Mouse (Mus musculus) G1E (cell line): ENCODE measurements around the gene Usp9x. TPM values are rescaled to one million over a fixed set of nuclear protein-coding genes. Genes with fewer than 3 reads are reported as not detected.
A peak's percentile ranks its signal among the peaks of the same experiment; 100 is the strongest.

ENCODE experiments used
- ATAC-seq: 2 replicates; pipeline ENCODE4 v1.8.0; 2016; ENCODE audit warnings: mild to moderate bottlenecking; ENCODE audit not compliant: insufficient number of reproducible peaks, poor library complexity, low FRiP score, severe bottlenecking; ENCODE audit errors: extremely low read depth
- DNase-seq: peaks from one replicate; pipeline ENCODE4 v3.0.0; 2012; ENCODE audit warnings: low spot score
- H3K27me3 ChIP-seq: 2 replicates; pipeline ENCODE4 v1.6.1; 2012; ENCODE audit warnings: mild to moderate bottlenecking, low read length, inconsistent platforms; ENCODE audit not compliant: insufficient read depth
- H3K36me3 ChIP-seq: replicated peaks from 2 replicates; pipeline ENCODE3; 2012; ENCODE audit warnings: mild to moderate bottlenecking, inconsistent platforms
- H3K4me1 ChIP-seq: 2 replicates; pipeline ENCODE4 v1.6.1; 2012; ENCODE audit warnings: low read depth, low read length, inconsistent platforms, mixed read lengths; ENCODE audit not compliant: insufficient read depth
- H3K4me3 ChIP-seq: 2 replicates; pipeline ENCODE4 v1.5.1; 2012; ENCODE audit warnings: low read depth, mild to moderate bottlenecking, inconsistent platforms, low read length, moderate library complexity, mixed read lengths
- H3K9me3 ChIP-seq: replicated peaks from 2 replicates; pipeline ENCODE4 v1.6.1; 2012; ENCODE audit warnings: inconsistent platforms
- CTCF ChIP-seq: IDR thresholded peaks from 2 replicates; pipeline ENCODE4 v1.5.1; 2012; ENCODE audit warnings: low read depth, low read length, inconsistent platforms, mixed read lengths
- GATA1 ChIP-seq: IDR thresholded peaks from 2 replicates; pipeline ENCODE4 v1.6.1; 2012; ENCODE audit warnings: borderline replicate concordance, low read length, inconsistent platforms, mixed read lengths
- GATA2 ChIP-seq: IDR thresholded peaks from 2 replicates; pipeline ENCODE4 v1.6.1; 2012; ENCODE audit warnings: low read depth, low read length, inconsistent platforms, borderline replicate concordance
- POLR2AphosphoS5 ChIP-seq: IDR thresholded peaks from 2 replicates; pipeline ENCODE4 v1.6.1; 2012; ENCODE audit warnings: low read depth, low read length, inconsistent platforms; ENCODE audit not compliant: insufficient replicate concordance
- TAL1 ChIP-seq: conservative IDR thresholded peaks from 2 replicates; pipeline ENCODE4 v1.6.1; 2012; ENCODE audit warnings: low read depth, low read length, inconsistent platforms, mixed read lengths
- polyA plus RNA-seq: library from polyadenylated mRNA; stranded (reverse); fragments of >175 nt; gene quantifications from 2 replicates; pipeline ENCODE4 v1.2.3, GENCODE M21; 2012
- total RNA-seq, 2 experiments: library from RNA; stranded (forward) in 1 of 2; stranded (reverse) in 1 of 2; fragments of 200-1000 nt in 1 of 2; fragments of >200 nt in 1 of 2; fragmentation: Nextera tagmentation in 1 of 2; gene quantifications; 2 replicates each; pipeline ENCODE4 v1.2.3; 2014 to 2017

The Usp9x gene
- 286 and 293 TPM in 2 replicates for total RNA-seq (2014; fragmentation: Nextera tagmentation)
- total RNA-seq (2017), result 173 and 177 TPM in 2 replicates
- 5.0 and 6.1 TPM in 2 replicates for polyA plus RNA-seq

DNA sequence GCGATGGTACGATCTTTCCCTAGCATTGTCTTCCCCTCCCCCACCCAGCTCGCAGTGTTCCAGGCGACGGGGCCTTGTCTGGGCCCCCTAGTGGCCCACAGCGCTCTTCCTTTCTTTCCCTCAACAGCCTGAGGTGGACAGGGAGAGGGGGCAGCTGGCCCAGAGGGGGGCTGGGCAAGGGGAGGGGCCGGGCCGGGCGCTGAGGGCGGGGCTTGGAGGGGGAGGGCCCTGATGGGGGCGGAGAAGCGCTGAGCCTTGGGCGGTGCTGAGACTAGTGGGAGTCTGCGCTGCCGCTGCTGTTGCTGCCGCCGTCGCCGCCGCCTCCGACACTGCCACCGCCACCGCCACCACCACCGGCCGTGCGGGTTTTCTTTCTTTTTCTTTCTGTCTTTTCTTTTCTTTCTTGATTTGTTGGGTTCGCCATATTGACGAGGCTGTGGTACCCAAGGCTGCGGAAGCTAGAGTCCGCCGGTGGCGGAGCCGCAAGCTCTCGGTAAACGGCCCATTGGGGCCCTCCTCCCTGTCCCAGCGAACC lies at the start of gene Usp9x:
Gene Usp9x (plus strand): TSS at position 258 of the 535 bp plus-strand sequence.
- DNase-seq (peak; percentile 59), ATAC-seq (peak; percentile 78)
- H3K9me3 ChIP-seq, result no peaks in the 10 kb centered on the region
- no peaks in the 10 kb centered on the region for H3K27me3 ChIP-seq
- H3K4me1 ChIP-seq, result peaks cover 3% of the 10 kb centered on the region; the same call in 1 of the 2 replicates
- H3K4me3 ChIP-seq, result peak within 1 kb of the TSS; percentile 82
- TF ChIP-seq CTCF (no peak), GATA1 (no peak), GATA2 (no peak), TAL1 (no peak), POLR2AphosphoS5 (no peak)
- H3K36me3 ChIP-seq, result peaks cover 2% of the 10 kb centered on the region

DNA sequence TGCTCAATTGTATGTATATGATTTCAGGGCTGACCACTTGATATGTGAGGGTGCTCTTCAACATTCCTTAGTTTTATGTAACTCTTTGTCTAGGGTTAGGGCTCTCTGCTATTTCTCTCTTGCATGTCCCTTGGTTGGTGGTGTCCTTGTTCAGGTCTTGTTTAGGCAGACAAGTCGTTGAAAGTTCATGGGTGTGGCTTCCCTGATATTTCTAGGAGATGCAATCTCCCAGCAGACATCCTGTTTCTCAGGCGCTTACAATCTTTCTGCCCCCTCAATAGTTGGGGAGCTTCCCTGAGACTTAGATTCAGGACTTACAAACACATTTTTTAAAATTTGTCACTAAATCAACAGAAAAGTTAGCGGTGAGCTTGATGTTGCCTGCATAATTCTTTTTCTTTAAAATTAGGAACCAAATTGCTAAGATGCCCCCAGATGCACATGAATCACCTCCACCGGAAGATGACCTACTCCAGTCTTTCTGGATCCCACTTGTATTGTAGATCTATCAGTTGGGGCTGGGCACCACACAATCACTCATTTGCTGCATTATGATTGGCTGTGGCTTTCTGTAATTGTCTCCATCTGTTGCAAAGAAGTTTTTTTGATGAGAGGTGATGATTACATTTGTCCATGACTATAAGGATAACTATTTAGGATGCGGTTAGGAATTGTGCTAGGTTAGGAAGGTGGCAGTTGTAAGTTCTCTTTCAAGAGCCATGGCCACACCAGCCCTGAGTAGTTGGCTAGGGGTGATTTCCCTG lies 48.6 kb upstream of the Usp9x start:
- no peak for TF ChIP-seq GATA2
- no peak for DNase-seq
- H3K4me3 ChIP-seq, result no peak overlapping the region

DNA sequence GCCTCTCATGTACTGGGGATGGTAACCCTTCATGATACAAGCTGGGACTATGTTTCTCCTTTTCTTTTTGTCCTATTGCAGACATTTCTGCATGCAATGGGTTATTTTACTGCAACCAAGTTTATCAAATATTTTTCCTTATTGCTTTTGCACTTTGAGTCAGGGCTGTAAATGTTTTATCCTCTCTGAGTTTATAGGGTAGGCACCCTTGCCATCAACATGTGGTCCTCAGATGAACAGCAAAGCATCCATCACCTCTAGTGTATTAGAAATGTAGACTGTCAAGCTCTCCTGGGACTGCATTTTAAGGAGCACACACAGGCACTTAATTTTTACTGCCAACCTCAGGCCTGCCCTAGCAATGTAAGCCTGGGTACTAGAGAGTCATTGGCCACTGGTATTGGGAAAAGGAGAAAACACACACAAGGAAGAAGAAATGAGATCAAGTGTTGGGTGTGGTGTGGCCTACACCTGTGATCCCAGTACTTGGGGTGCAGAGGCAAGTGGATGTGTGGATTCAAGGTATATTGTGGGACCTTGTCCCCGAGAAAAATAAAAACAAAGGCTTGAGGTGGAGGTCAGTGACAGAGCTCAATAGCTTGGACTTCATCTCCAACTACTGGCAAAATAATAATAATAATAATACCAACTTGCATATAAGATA lies 46.6 kb upstream of the Usp9x start:
- H3K27me3 ChIP-seq, result no peaks in the 10 kb centered on the region
- H3K4me1 ChIP-seq, result no peaks in the 10 kb centered on the region
- no peak for ATAC-seq
- no peaks in the 10 kb centered on the region for H3K9me3 ChIP-seq
- DNase-seq, result no peak
- no peak for TF ChIP-seq POLR2AphosphoS5
- TF ChIP-seq GATA2, result no peak
- no peak for TF ChIP-seq GATA1
- TF ChIP-seq CTCF, result no peak
- no peak for TF ChIP-seq TAL1
- no peaks in the 10 kb centered on the region for H3K36me3 ChIP-seq
- no peak overlapping the region for H3K4me3 ChIP-seq

More for the DNA sequence above, 48.6 kb upstream of the Usp9x start:
- H3K36me3 ChIP-seq, result no peaks in the 10 kb centered on the region
- no peaks in the 10 kb centered on the region for H3K9me3 ChIP-seq
- H3K27me3 ChIP-seq, result no peaks in the 10 kb centered on the region
- ATAC-seq, result no peak
- no peaks in the 10 kb centered on the region for H3K4me1 ChIP-seq

DNA sequence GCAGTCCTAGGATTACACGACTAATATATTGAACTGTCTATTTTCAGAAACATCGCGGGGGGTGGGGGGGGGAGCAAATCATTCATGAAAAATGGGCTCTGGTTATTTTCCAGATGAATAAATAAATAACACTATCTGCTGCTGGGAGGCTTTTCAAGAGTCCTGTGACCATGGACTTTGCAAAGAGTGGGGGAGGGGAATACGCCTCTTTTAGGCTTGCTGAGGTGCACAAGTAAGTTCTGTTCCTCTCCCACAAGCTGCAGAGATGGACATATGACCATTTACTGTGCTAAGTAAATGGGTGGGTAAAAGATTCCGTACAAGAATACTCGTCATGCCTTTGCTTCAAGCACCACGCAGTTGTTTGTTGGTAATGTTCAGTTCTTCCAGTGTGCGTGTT lies 46.0 kb upstream of the Usp9x start:
- Histone ChIP-seq H3K9me3 (no peaks in the 10 kb centered on the region), H3K36me3 (no peaks in the 10 kb centered on the region), H3K4me3 (no peak overlapping the region), H3K4me1 (no peaks in the 10 kb centered on the region), H3K27me3 (no peaks in the 10 kb centered on the region)
- ATAC-seq (no peak), DNase-seq (no peak)
- TF ChIP-seq TAL1, result no peak
- no peak for TF ChIP-seq GATA1
- TF ChIP-seq CTCF, result no peak
- no peak for TF ChIP-seq GATA2
- TF ChIP-seq POLR2AphosphoS5, result no peak

DNA sequence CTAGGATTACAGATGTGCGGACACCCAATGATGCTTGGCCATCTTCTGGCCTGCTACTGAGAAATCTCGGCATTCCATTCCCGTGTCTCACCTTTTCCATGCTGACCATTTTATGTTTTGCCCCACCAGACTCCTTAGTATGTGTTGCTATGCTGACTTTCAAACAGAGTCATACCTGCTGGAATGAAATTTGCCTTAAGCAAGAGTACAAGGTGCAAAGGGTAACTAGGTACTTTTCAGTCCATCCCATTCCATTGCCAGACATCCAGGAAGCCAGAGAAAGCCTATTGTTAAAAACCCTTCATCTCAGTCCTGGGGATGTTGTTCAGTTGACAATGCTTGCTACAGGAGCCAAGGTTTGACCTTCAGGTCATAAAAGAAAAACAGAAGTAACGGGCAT lies 43.1 kb upstream of the Usp9x start:
- Histone ChIP-seq H3K4me3 (no peak overlapping the region), H3K4me1 (no peaks in the 10 kb centered on the region), H3K36me3 (no peaks in the 10 kb centered on the region), H3K27me3 (no peaks in the 10 kb centered on the region), H3K9me3 (no peaks in the 10 kb centered on the region)
- no peak for DNase-seq
- no peak for ATAC-seq
- TF ChIP-seq TAL1 (no peak), POLR2AphosphoS5 (no peak)

DNA sequence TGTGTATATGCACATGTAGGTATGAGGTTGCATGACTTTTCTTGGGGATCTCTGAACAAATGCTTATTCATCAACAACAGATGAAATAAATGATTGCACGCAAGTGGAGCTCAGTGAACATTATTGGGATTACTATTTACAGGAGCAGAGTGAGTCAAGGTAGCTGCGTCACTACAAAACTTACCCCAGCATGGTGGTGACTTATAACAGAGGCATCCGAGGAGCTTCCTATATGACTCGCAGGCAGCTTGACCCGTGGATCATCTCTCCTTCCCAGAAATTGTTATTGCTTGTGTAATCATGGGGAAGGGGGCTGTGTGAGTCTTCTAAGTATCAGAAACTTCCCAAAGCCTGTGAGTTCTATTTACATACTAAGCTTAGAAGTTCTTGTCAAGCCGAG lies 41.3 kb upstream of the Usp9x start:
- Histone ChIP-seq H3K4me1 (no peaks in the 10 kb centered on the region), H3K4me3 (no peak overlapping the region), H3K36me3 (no peaks in the 10 kb centered on the region), H3K27me3 (no peaks in the 10 kb centered on the region), H3K9me3 (no peaks in the 10 kb centered on the region)
- TF ChIP-seq GATA1 (no peak), GATA2 (no peak), TAL1 (no peak), CTCF (no peak), POLR2AphosphoS5 (no peak)
- ATAC-seq, result no peak
- no peak for DNase-seq
